Mouse (Mus musculus): ENCODE results near the gene Igdcc4. TPM values are rescaled to one million over a fixed set of nuclear protein-coding genes. Genes with fewer than 3 reads are reported as not detected.

The Igdcc4 gene
- polyA plus RNA-seq, 1 experiment from 2014 or later, result 10.3 TPM

- H3K4me1 ChIP-seq (replicated peaks; ENCODE audit: control insufficient read depth, insufficient read depth, low read length), result peaks cover 19% of the 10 kb centered on the region
- DNase-seq (ENCODE audit: low spot score), result peak; percentile 69
Observed at GRCm38 (mm10) chr9:65141306-65141975, 40.2 kb downstream of the Igdcc4 start.

GRCm38 (mm10) chr9:65141976-65142318, 40.7 kb downstream of the Igdcc4 start:
- peak overlapping the region; percentile 98 for H3K27ac ChIP-seq (ENCODE audit: low read depth, low read length)
- ATAC-seq (ENCODE audit: low FRiP score) (peak; percentile 49), DNase-seq (ENCODE audit: low spot score) (no peak)
- H3K4me3 ChIP-seq (ENCODE audit: low read depth, low read length), result peak overlapping the region; percentile 100
- peaks cover 19% of the 10 kb centered on the region for H3K4me1 ChIP-seq (replicated peaks; ENCODE audit: control insufficient read depth, insufficient read depth, low read length)
- 0% methylated on average over 16 of the region's 17 CpGs for WGBS
- H3K9ac ChIP-seq (ENCODE audit: low read depth, low read length), result peak overlapping the region; percentile 99
- no peaks in the 10 kb centered on the region; the same call in 1 of the 2 replicates for H3K36me3 ChIP-seq (ENCODE audit: control insufficient read depth, insufficient read depth, low read length)
- H3K9me3 ChIP-seq (ENCODE audit: control insufficient read depth, low read length), result no peaks in the 10 kb centered on the region
- H3K27me3 ChIP-seq (ENCODE audit: control insufficient read depth, insufficient read depth, low read length), result no peaks in the 10 kb centered on the region
- peak overlapping the region; percentile 78 for H3K4me2 ChIP-seq (replicated peaks; ENCODE audit: low read depth, low read length)

More at GRCm38 (mm10) chr9:65141306-65141975, 40.2 kb downstream of the Igdcc4 start:
- H3K27ac ChIP-seq (ENCODE audit: low read depth, low read length), result peak overlapping the region; percentile 98
- 1% methylated on average over 58 of the region's 73 CpGs for WGBS
- ATAC-seq (ENCODE audit: low FRiP score), result peak; percentile 58
- peak overlapping the region; percentile 99 for H3K9ac ChIP-seq (ENCODE audit: low read depth, low read length)
- H3K4me3 ChIP-seq (ENCODE audit: low read depth, low read length), result peak overlapping the region; percentile 100
- no peaks in the 10 kb centered on the region for H3K9me3 ChIP-seq (ENCODE audit: control insufficient read depth, low read length)
- H3K4me2 ChIP-seq (replicated peaks; ENCODE audit: low read depth, low read length), result peak overlapping the region; percentile 78
- H3K27me3 ChIP-seq (ENCODE audit: control insufficient read depth, insufficient read depth, low read length), result no peaks in the 10 kb centered on the region
- H3K36me3 ChIP-seq (ENCODE audit: control insufficient read depth, insufficient read depth, low read length), result no peaks in the 10 kb centered on the region

GRCm38 (mm10) chr9:65142399-65142798, 41.1 kb downstream of the Igdcc4 start:
- DNase-seq (ENCODE audit: low spot score), result peak; percentile 64
- Histone ChIP-seq H3K9me3 (ENCODE audit: control insufficient read depth, low read length) (no peaks in the 10 kb centered on the region), H3K4me1 (replicated peaks; ENCODE audit: control insufficient read depth, insufficient read depth, low read length) (peaks cover 19% of the 10 kb centered on the region), H3K9ac (ENCODE audit: low read depth, low read length) (peak overlapping the region; percentile 99), H3K36me3 (ENCODE audit: control insufficient read depth, insufficient read depth, low read length) (no peaks in the 10 kb centered on the region; the same call in 1 of the 2 replicates), H3K27me3 (ENCODE audit: control insufficient read depth, insufficient read depth, low read length) (no peaks in the 10 kb centered on the region), H3K4me3 (ENCODE audit: low read depth, low read length) (peak overlapping the region; percentile 100), H3K4me2 (replicated peaks; ENCODE audit: low read depth, low read length) (peak overlapping the region; percentile 78), H3K27ac (ENCODE audit: low read depth, low read length) (peak overlapping the region; percentile 98)
- 0% methylated on average over 8 of the region's 8 CpGs for WGBS
- ATAC-seq (ENCODE audit: low FRiP score), result peak; percentile 53

- H3K27me3 ChIP-seq (ENCODE audit: control insufficient read depth, insufficient read depth, low read length), result no peaks in the 10 kb centered on the region
- H3K36me3 ChIP-seq (ENCODE audit: control insufficient read depth, insufficient read depth, low read length), result peaks cover 12% of the 10 kb centered on the region; the same call in 1 of the 2 replicates
- H3K9me3 ChIP-seq (ENCODE audit: control insufficient read depth, low read length), result no peaks in the 10 kb centered on the region
- 21% methylated on average over 5 of the region's 5 CpGs for WGBS
- no peak for ATAC-seq (ENCODE audit: low FRiP score)
- peaks cover 16% of the 10 kb centered on the region; the same call in 1 of the 2 replicates for H3K4me1 ChIP-seq (replicated peaks; ENCODE audit: control insufficient read depth, insufficient read depth, low read length)
- H3K27ac ChIP-seq (ENCODE audit: low read depth, low read length), result peak overlapping the region; percentile 65
- H3K9ac ChIP-seq (ENCODE audit: low read depth, low read length), result peak overlapping the region; percentile 40; the same call in 1 of the 2 replicates
- H3K4me2 ChIP-seq (replicated peaks; ENCODE audit: low read depth, low read length), result peak overlapping the region; percentile 6; the same call in 1 of the 2 replicates
- no peak for DNase-seq (ENCODE audit: low spot score)
- no peak overlapping the region for H3K4me3 ChIP-seq (ENCODE audit: low read depth, low read length)
Observed at GRCm38 (mm10) chr9:65146001-65146400, 44.7 kb downstream of the Igdcc4 start.

- peaks cover 26% of the 10 kb centered on the region for H3K4me1 ChIP-seq (replicated peaks; ENCODE audit: control insufficient read depth, insufficient read depth, low read length)
- no peak overlapping the region for H3K9ac ChIP-seq (ENCODE audit: low read depth, low read length)
- ATAC-seq (ENCODE audit: low FRiP score), result no peak
- no peaks in the 10 kb centered on the region for H3K27me3 ChIP-seq (ENCODE audit: control insufficient read depth, insufficient read depth, low read length)
- no peaks in the 10 kb centered on the region for H3K9me3 ChIP-seq (ENCODE audit: control insufficient read depth, low read length)
- H3K27ac ChIP-seq (ENCODE audit: low read depth, low read length), result 0 out of 2 replicates have a peak overlapping the region, but pooled peaks have one; percentile 12
- WGBS, result 79% methylated on average over 7 of the region's 7 CpGs
- no peak overlapping the region for H3K4me3 ChIP-seq (ENCODE audit: low read depth, low read length)
- H3K36me3 ChIP-seq (ENCODE audit: control insufficient read depth, insufficient read depth, low read length), result peaks cover 12% of the 10 kb centered on the region; the same call in 1 of the 2 replicates
- H3K4me2 ChIP-seq (replicated peaks; ENCODE audit: low read depth, low read length), result no peak overlapping the region
- no peak for DNase-seq (ENCODE audit: low spot score)
Observed at GRCm38 (mm10) chr9:65148507-65148906, 47.2 kb downstream of the Igdcc4 start.

GRCm38 (mm10) chr9:65152711-65153330, 51.5 kb downstream of the Igdcc4 start:
- peaks cover 16% of the 10 kb centered on the region for H3K36me3 ChIP-seq (ENCODE audit: control insufficient read depth, insufficient read depth, low read length)
- H3K27ac ChIP-seq (ENCODE audit: low read depth, low read length), result peak overlapping the region; percentile 97
- DNase-seq (ENCODE audit: low spot score), result peak; percentile 54
- no peak overlapping the region for H3K4me3 ChIP-seq (ENCODE audit: low read depth, low read length)
- H3K9ac ChIP-seq (ENCODE audit: low read depth, low read length), result peak overlapping the region; percentile 52
- WGBS, result 26% methylated on average over 6 of the region's 6 CpGs
- H3K4me2 ChIP-seq (replicated peaks; ENCODE audit: low read depth, low read length), result 0 out of 2 replicates have a peak overlapping the region, but pooled peaks have one; percentile 18
- peak; percentile 71 for ATAC-seq (ENCODE audit: low FRiP score)
- peaks cover 51% of the 10 kb centered on the region for H3K4me1 ChIP-seq (replicated peaks; ENCODE audit: control insufficient read depth, insufficient read depth, low read length)
- no peaks in the 10 kb centered on the region for H3K9me3 ChIP-seq (ENCODE audit: control insufficient read depth, low read length)
- H3K27me3 ChIP-seq (ENCODE audit: control insufficient read depth, insufficient read depth, low read length), result no peaks in the 10 kb centered on the region

- no peaks in the 10 kb centered on the region for H3K9me3 ChIP-seq (ENCODE audit: control insufficient read depth, low read length)
- H3K27ac ChIP-seq (ENCODE audit: low read depth, low read length), result peak overlapping the region; percentile 97
- H3K36me3 ChIP-seq (ENCODE audit: control insufficient read depth, insufficient read depth, low read length), result peaks cover 12% of the 10 kb centered on the region
- peaks cover 50% of the 10 kb centered on the region for H3K4me1 ChIP-seq (replicated peaks; ENCODE audit: control insufficient read depth, insufficient read depth, low read length)
- 0 out of 2 replicates have a peak overlapping the region, but pooled peaks have one; percentile 18 for H3K4me2 ChIP-seq (replicated peaks; ENCODE audit: low read depth, low read length)
- no peak overlapping the region for H3K4me3 ChIP-seq (ENCODE audit: low read depth, low read length)
- DNase-seq (ENCODE audit: low spot score), result peak; percentile 69
- no peaks in the 10 kb centered on the region for H3K27me3 ChIP-seq (ENCODE audit: control insufficient read depth, insufficient read depth, low read length)
- H3K9ac ChIP-seq (ENCODE audit: low read depth, low read length), result peak overlapping the region; percentile 52
- ATAC-seq (ENCODE audit: low FRiP score), result peak; percentile 86
- WGBS, result 0% methylated on average over 5 of the region's 5 CpGs
Observed at GRCm38 (mm10) chr9:65153331-65153711, 52.0 kb downstream of the Igdcc4 start.

- DNase-seq (ENCODE audit: low spot score) (no peak), ATAC-seq (ENCODE audit: low FRiP score) (no peak)
- 56% methylated on average over 9 of the region's 9 CpGs for WGBS
- peaks cover 50% of the 10 kb centered on the region for H3K4me1 ChIP-seq (replicated peaks; ENCODE audit: control insufficient read depth, insufficient read depth, low read length)
- H3K4me3 ChIP-seq (ENCODE audit: low read depth, low read length), result no peak overlapping the region
- H3K4me2 ChIP-seq (replicated peaks; ENCODE audit: low read depth, low read length), result no peak overlapping the region
- H3K9me3 ChIP-seq (ENCODE audit: control insufficient read depth, low read length), result no peaks in the 10 kb centered on the region
- H3K27me3 ChIP-seq (ENCODE audit: control insufficient read depth, insufficient read depth, low read length), result no peaks in the 10 kb centered on the region
- H3K27ac ChIP-seq (ENCODE audit: low read depth, low read length), result peak overlapping the region; percentile 97
- peak overlapping the region; percentile 42 for H3K9ac ChIP-seq (ENCODE audit: low read depth, low read length)
- H3K36me3 ChIP-seq (ENCODE audit: control insufficient read depth, insufficient read depth, low read length), result peaks cover 11% of the 10 kb centered on the region; the same call in 1 of the 2 replicates
Observed at GRCm38 (mm10) chr9:65154692-65155455, 53.6 kb downstream of the Igdcc4 start.

All from hindbrain, embryonic 11.5 days (tissue).